Mouse (Mus musculus): ENCODE measurements around the gene Scmh1. TPM values are rescaled to one million over a fixed set of nuclear protein-coding genes. Genes with fewer than 3 reads are reported as not detected.

Scmh1 gene
- polyA plus RNA-seq, 1 experiment from 2014 or later = 66.4 TPM

DNA sequence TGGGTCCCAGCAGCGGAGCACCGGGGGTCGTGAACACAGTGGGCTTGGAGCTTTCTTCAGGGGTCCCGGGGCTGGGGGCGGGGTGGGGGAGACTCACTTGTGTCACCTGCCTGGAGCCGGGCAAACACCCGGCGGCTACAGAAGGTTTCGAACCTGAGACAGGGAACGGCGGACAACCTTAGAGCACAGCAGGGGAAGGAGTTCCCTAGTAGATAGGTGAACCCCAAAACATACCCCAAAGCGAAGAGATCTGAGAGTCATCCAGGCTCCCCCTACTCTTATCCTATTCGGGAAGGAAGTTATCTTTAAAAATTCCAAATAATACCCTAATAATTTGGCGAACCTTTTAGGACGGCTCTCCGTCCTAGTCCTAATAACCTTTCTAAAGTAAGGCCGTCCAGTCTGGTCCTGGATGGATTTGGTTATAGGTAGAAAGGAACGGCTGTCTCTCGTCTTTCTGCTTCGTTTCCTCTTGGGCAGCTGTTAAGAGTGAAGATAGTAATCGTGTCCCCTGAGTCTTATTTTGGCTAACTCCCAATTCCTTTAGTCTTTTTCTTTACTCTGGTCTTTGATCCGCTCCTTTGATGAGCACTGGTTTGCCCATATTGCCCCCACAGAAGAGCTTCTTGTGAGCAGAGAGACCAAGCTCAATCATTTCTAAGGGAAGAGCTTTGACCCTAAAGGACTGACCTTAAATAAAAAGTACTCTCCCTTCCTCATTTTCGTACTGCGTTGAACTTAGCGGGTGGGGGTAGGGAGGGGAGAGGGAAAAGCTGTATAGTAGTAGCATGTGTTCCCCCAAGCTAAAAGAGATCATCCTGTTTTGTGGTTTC is 941 bp downstream of the Scmh1 start:
- 2% methylated on average over 25 of the region's 25 CpGs for WGBS
- ATAC-seq (replicated peaks; ENCODE audit: insufficient number of reproducible peaks, insufficient read depth, low FRiP score, low read depth) = no peak; the same call in 1 of the 2 replicates
- H3K4me1 ChIP-seq (replicated peaks) = peaks cover 24% of the 10 kb centered on the region
- H3K4me2 ChIP-seq = peak overlapping the region; percentile 59
- peak overlapping the region; percentile 99 for H3K4me3 ChIP-seq
- H3K36me3 ChIP-seq = no peaks in the 10 kb centered on the region
- H3K27ac ChIP-seq = peak overlapping the region; percentile 99
- no peaks in the 10 kb centered on the region for H3K27me3 ChIP-seq
- no peaks in the 10 kb centered on the region for H3K9me3 ChIP-seq (replicated peaks)
- H3K9ac ChIP-seq = peak overlapping the region; percentile 100

DNA sequence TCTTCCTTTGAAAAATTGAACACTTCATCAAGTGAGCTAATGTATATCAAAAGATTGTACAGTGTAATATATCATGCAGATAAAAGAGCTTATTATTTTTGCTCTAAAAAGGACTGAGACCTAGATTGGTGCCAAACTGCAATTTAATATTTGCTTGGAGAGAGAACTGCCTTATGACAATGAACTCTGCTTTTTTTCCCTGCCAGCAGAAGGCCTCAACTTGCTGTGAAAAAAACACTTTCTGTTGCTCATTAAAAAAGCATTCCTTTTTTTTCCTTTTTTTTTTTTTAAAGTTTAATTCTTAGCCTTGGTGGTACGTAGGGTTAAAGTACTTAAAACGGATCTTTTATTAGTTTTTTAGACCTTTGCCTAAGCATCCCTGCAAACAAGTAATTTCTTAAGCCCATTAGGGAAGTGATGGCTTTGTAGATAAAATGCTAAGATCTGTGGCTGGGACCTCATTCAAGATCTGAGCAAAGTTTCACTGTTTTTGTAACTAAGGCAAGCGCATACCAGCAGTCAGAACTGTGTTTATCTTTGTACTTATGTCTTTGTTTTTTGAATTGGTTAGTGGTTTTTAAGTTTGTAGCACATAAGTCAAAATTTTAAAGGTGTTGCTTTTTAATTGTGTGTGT is 1.7 kb downstream of the Scmh1 start:
- Histone ChIP-seq H3K4me1 (replicated peaks) (peaks cover 29% of the 10 kb centered on the region), H3K4me2 (peak overlapping the region; percentile 59), H3K27ac (peak overlapping the region; percentile 99), H3K9ac (peak overlapping the region; percentile 100), H3K9me3 (replicated peaks) (no peaks in the 10 kb centered on the region), H3K27me3 (no peaks in the 10 kb centered on the region), H3K36me3 (no peaks in the 10 kb centered on the region), H3K4me3 (peak overlapping the region; percentile 99)
- 39% methylated on average over 3 of the region's 3 CpGs for WGBS
- ATAC-seq (replicated peaks; ENCODE audit: insufficient number of reproducible peaks, insufficient read depth, low FRiP score, low read depth) = no peak

DNA sequence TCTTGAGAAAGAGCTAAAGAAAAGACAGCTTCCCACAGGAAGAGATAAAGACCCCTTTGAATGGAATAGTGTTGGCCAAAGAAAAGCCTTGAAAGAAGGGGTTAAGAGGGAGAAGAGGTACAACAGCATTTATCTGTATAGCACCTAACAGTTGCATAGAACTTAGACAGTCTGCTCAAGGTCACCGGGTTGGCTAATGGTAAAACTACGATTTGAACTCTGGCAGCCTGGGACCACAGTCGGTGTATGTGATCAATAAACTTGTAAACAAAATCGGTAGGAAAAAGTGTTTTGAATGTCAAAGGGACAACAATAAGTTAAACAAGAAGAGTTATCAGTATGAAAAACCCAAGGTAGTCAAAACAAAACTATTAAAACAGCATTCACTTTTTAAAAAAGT is 13.0 kb downstream of the Scmh1 start:
- H3K4me1 ChIP-seq (replicated peaks) = peaks cover 23% of the 10 kb centered on the region
- no peak overlapping the region for H3K4me3 ChIP-seq
- WGBS = 67% methylated on average over 4 of the region's 4 CpGs

DNA sequence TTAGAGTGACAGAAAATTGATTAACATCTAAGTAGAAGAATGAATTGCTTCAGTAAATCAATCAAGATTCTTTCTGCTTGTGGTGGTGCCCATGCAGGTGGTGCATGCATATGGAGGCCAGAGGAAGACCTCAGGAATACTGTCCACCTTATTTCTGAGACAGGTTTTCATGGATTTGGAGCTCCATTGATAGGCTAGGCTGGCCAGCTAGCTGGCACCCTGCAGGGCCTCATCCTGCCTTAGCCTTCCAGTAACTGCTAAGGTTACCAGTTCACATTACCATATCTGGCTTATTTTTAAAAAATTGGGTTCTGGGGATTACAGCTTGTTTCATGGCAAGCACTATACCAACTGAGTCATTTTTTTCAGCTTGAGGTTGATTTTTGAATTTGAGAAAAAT is 15.1 kb downstream of the Scmh1 start:
- H3K27me3 ChIP-seq = no peaks in the 10 kb centered on the region
- no peaks in the 10 kb centered on the region for H3K9me3 ChIP-seq (replicated peaks)
- H3K9ac ChIP-seq = no peak overlapping the region
- 0 out of 2 replicates have a peak overlapping the region, but pooled peaks have one; percentile 17 for H3K27ac ChIP-seq
- H3K4me2 ChIP-seq = no peak overlapping the region
- H3K4me1 ChIP-seq (replicated peaks) = peaks cover 23% of the 10 kb centered on the region
- no peaks in the 10 kb centered on the region for H3K36me3 ChIP-seq
- H3K4me3 ChIP-seq = no peak overlapping the region
- ATAC-seq (replicated peaks; ENCODE audit: insufficient number of reproducible peaks, insufficient read depth, low FRiP score, low read depth) = no peak

More for the DNA sequence above, 13.0 kb downstream of the Scmh1 start:
- Histone ChIP-seq H3K36me3 (no peaks in the 10 kb centered on the region), H3K4me2 (no peak overlapping the region), H3K9me3 (replicated peaks) (no peaks in the 10 kb centered on the region), H3K27ac (no peak overlapping the region), H3K27me3 (no peaks in the 10 kb centered on the region), H3K9ac (no peak overlapping the region)
- no peak for ATAC-seq (replicated peaks; ENCODE audit: insufficient number of reproducible peaks, insufficient read depth, low FRiP score, low read depth)

DNA sequence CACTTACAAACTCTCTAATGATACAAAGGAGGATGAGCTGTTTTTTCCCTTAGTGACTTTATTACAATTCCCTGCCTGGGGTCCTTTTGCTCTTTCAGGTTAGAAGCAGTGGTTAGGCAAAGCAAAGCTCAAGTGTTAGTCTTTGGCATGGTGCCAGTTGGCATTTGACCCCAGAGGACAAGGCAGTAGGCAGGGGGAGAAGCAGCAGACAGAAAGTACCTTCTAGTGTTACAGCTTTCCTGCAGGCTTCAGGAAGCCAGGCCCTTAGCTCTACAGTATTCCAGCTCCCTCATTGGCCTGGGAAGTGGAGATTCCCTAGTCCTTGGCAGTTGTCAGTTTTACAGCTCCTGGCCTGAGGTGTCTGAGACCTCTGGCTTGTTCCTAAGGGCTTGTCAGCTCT is 15.6 kb downstream of the Scmh1 start:
- Histone ChIP-seq H3K27ac (0 out of 2 replicates have a peak overlapping the region, but pooled peaks have one; percentile 17), H3K36me3 (no peaks in the 10 kb centered on the region)

DNA sequence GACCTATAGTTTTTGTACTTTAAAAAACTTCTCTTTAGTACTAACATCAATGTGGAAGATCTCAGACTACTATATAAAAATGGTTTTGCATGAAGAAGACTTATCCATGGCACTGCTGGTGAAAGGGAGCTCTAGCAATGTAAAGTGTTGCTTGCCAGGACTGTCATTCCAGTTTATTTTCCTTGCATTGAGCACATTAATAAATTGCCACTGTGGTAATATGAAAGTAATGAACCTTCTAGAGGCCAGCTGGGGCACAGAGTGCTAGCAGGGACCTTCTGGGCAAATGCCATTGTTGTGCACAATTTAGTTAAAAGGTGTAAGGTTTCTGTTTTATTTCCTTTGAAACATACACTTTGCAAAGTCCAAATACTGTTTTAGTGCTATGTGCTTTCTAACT is 25.5 kb downstream of the Scmh1 start:
- no peak overlapping the region for H3K4me3 ChIP-seq
- H3K4me2 ChIP-seq = no peak overlapping the region
- H3K9me3 ChIP-seq (replicated peaks) = no peaks in the 10 kb centered on the region
- H3K4me1 ChIP-seq (replicated peaks) = peaks cover 3% of the 10 kb centered on the region; the same call in 1 of the 2 replicates
- no peak for ATAC-seq (replicated peaks; ENCODE audit: insufficient number of reproducible peaks, insufficient read depth, low FRiP score, low read depth)
- H3K27me3 ChIP-seq = no peaks in the 10 kb centered on the region
- no peaks in the 10 kb centered on the region for H3K36me3 ChIP-seq
- no peak overlapping the region for H3K9ac ChIP-seq
- H3K27ac ChIP-seq = no peak overlapping the region

More for the DNA sequence above, 15.6 kb downstream of the Scmh1 start:
- Histone ChIP-seq H3K4me1 (replicated peaks) (peaks cover 23% of the 10 kb centered on the region), H3K9ac (no peak overlapping the region), H3K4me3 (no peak overlapping the region), H3K9me3 (replicated peaks) (no peaks in the 10 kb centered on the region), H3K27me3 (no peaks in the 10 kb centered on the region), H3K4me2 (no peak overlapping the region)
- 0 out of 2 replicates have a peak, but pooled peaks have one; percentile 31 for ATAC-seq (replicated peaks; ENCODE audit: insufficient number of reproducible peaks, insufficient read depth, low FRiP score, low read depth)

DNA sequence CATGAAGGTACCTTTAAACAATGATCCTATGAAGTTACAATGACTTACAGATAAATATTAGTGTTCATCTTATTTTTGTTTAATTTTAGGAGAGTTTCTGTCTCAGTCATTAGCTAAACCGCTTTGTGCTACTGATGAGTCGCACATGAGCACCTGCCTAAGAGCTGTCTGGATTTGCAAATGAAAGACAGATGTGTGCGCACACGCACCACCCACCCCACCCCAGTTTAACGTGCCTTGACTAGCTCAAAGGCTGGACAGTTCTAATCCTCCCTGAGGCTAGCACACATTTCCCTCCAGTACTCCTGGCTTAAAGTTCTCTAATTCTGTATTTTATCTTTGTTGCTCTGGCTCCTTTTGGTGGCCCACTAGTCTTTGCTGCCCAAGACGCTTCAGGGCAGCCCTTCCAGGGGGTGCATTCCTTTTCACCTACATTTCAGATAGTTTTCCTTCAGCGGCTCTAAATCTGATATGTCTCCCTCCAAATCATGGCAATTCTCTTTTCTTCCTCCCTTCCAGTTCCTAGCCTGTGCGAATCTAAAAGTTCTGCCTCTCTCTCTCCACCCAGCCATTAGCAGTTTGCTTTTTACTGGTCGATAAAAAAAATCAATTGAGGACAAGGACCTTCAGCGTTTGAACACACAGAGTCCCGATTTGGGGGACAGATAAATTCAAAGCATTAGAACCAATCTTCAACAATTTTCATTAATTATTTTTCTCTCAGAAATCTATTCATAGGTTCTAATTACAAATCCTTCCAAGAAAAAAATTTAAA is 27.7 kb downstream of the Scmh1 start:
- no peaks in the 10 kb centered on the region for H3K27me3 ChIP-seq
- H3K4me1 ChIP-seq (replicated peaks) = no peaks in the 10 kb centered on the region; the same call in 1 of the 2 replicates
- WGBS = 75% methylated on average over 11 of the region's 11 CpGs
- H3K4me3 ChIP-seq = no peak overlapping the region
- no peak overlapping the region for H3K4me2 ChIP-seq
- H3K27ac ChIP-seq = no peak overlapping the region
- H3K36me3 ChIP-seq = no peaks in the 10 kb centered on the region
- H3K9ac ChIP-seq = no peak overlapping the region
- H3K9me3 ChIP-seq (replicated peaks) = no peaks in the 10 kb centered on the region
- ATAC-seq (replicated peaks; ENCODE audit: insufficient number of reproducible peaks, insufficient read depth, low FRiP score, low read depth) = no peak

DNA sequence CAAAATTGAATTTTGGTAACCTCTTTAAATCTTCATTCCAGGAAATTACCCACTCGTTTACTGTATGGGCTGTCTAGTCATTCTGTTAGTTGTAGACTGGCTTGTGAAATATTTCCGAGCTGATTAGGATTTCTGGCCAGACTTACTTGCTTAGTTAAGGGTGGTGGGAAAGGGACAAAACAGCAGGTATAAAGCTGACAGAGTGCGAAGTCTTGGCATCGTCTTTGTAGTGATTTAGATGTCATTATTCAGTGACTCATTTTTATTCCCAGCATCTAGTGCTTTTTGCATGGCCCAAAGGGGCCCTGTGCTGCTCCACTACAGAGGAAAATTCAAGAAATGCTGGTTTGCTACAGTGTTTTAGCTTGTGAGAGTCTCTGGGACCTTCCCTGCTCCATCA is 56.7 kb downstream of the Scmh1 start:
- no peak overlapping the region for H3K4me3 ChIP-seq
- H3K36me3 ChIP-seq = no peaks in the 10 kb centered on the region; the same call in none of the 2 replicates
- 71% methylated on average over 4 of the region's 4 CpGs for WGBS
- no peaks in the 10 kb centered on the region for H3K9me3 ChIP-seq (replicated peaks)
- H3K9ac ChIP-seq = no peak overlapping the region
- no peak overlapping the region for H3K27ac ChIP-seq
- H3K27me3 ChIP-seq = no peaks in the 10 kb centered on the region
- peaks cover 7% of the 10 kb centered on the region; the same call in 1 of the 2 replicates for H3K4me1 ChIP-seq (replicated peaks)
- no peak for ATAC-seq (replicated peaks; ENCODE audit: insufficient number of reproducible peaks, insufficient read depth, low FRiP score, low read depth)
- H3K4me2 ChIP-seq = no peak overlapping the region

DNA sequence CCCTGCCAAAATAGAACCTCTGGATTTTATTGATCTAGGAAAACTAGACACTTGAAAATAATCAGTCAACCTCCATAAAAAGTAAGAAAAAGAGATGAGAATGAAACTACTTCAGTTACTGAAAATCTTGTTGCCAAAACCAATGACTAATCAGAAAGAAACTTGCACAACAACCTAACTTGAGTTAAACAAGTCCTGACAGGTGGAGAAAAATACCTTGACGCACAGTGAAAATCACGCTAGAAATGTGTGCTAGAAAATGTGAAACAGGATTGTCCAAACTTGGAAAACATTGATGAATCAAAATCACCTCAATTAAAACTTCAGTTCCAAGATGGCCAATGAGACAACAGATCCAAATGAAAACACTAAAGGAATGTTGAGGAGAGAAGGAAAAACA is 67.9 kb downstream of the Scmh1 start:
- no peak overlapping the region for H3K27ac ChIP-seq
- H3K4me3 ChIP-seq = no peak overlapping the region
- no peak overlapping the region for H3K4me2 ChIP-seq
- H3K4me1 ChIP-seq (replicated peaks) = no peaks in the 10 kb centered on the region
- no peaks in the 10 kb centered on the region for H3K27me3 ChIP-seq
- peaks cover 42% of the 10 kb centered on the region for H3K36me3 ChIP-seq
- 86% methylated on average over 2 of the region's 2 CpGs for WGBS
- H3K9ac ChIP-seq = no peak overlapping the region
- ATAC-seq (replicated peaks; ENCODE audit: insufficient number of reproducible peaks, insufficient read depth, low FRiP score, low read depth) = no peak
- H3K9me3 ChIP-seq (replicated peaks) = no peaks in the 10 kb centered on the region

DNA sequence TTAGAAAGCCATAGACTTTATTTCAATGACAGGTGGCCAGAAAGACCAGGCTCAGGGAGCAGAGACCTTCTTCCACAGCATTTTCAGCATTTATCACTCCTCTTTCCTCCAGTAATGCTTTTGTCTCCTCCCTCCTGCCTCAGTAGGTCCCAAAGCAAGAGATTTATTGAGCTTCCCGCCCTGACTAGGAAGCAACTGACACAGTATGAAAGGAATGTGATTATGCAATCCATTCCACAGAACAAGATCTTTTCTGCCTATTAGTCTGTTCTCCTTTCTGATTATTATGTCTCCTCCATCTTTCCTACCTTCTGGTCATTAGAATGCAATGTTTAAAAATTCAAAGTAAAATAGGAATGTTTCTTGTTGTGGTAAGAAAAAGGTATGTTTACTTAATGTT is 82.6 kb downstream of the Scmh1 start:
- Histone ChIP-seq H3K4me2 (no peak overlapping the region), H3K9ac (no peak overlapping the region), H3K27ac (peak overlapping the region; percentile 51; the same call in 1 of the 2 replicates), H3K9me3 (replicated peaks) (no peaks in the 10 kb centered on the region), H3K36me3 (peaks cover 29% of the 10 kb centered on the region), H3K4me3 (no peak overlapping the region), H3K4me1 (replicated peaks) (peaks cover 17% of the 10 kb centered on the region), H3K27me3 (no peaks in the 10 kb centered on the region)
- WGBS = 20% methylated on average over 1 of the region's 1 CpGs
- ATAC-seq (replicated peaks; ENCODE audit: insufficient number of reproducible peaks, insufficient read depth, low FRiP score, low read depth) = no peak

DNA sequence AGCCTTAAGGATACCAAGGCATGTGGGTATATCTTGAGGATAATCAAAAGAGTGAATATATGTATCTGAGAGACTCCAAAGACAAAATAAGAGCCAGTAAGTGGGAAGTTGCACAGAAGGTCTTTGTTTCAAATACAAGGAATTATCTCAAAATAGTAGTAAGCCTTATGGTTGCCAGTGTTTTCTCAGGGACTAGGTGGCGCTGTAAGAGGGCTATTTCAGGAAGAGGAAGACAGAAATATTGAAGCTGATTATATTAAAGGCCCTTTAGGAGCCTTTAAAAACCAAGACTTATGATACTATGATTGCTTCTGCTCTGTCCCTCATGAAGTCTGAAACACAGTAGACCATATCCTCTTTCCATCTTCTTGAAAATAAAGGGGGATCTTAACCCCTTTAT is 101.9 kb downstream of the Scmh1 start:
- no peak overlapping the region for H3K27ac ChIP-seq
- no peaks in the 10 kb centered on the region for H3K27me3 ChIP-seq
- peaks cover 59% of the 10 kb centered on the region for H3K36me3 ChIP-seq
- 85% methylated on average over 1 of the region's 1 CpGs for WGBS
- H3K9me3 ChIP-seq (replicated peaks) = no peaks in the 10 kb centered on the region
- H3K4me3 ChIP-seq = no peak overlapping the region
- H3K4me1 ChIP-seq (replicated peaks) = no peaks in the 10 kb centered on the region
- no peak for ATAC-seq (replicated peaks; ENCODE audit: insufficient number of reproducible peaks, insufficient read depth, low FRiP score, low read depth)
- H3K4me2 ChIP-seq = no peak overlapping the region
- H3K9ac ChIP-seq = no peak overlapping the region

Measured in heart, embryonic 15.5 days (tissue).